Mouse (Mus musculus) liver, embryonic 14.5 days (tissue): ENCODE measurements around the gene Fads6.

Experiments
- CTCF ChIP-seq: IDR thresholded peaks from 2 replicates; pipeline ENCODE4 v1.5.1; 2016; ENCODE audit warnings: antibody characterized with exemption, low read depth, control low read depth
- EP300 ChIP-seq: IDR thresholded peaks from 2 replicates; pipeline ENCODE4 v1.6.1; 2016; ENCODE audit warnings: antibody characterized with exemption, low read depth

- TF ChIP-seq CTCF (no peak), EP300 (no peak)
These were observed 46.2 kb downstream of the Fads6 start for GRCm38 (mm10) chr11:115251258-115251657.
